Comparison of ENCODE assay signal across 13 mouse cellular contexts in genomic region chr11:118906824-118907470, GRCm38 (mm10). TPM values are rescaled to one million over a fixed set of nuclear protein-coding genes. Genes with fewer than 3 reads are reported as not detected.
A peak's percentile ranks its signal among the peaks of the same experiment; 100 is the strongest.
DNase-seq lines count a peak whose midpoint lies in the region; ATAC-seq and TF ChIP-seq lines count a peak whose summit lies in the region.
"Had no signal": no experiment of that assay in that cellular context is flagged by ENCODE, and none has a peak within 500 bp of the region (broad histone marks: within the 10 kb centered on the region; RNA-seq: fewer than 3 reads in every experiment).

No protein-coding gene starts in this region.

- peaks cover 84% of the 10 kb centered on the region for H3K27me3 ChIP-seq in kidney, embryonic 15.5 days
- H3K27me3 ChIP-seq in embryonic facial prominence, embryonic 13.5 days, result peaks cover 75% of the 10 kb centered on the region
- no peaks in the 10 kb centered on the region for H3K27me3 ChIP-seq in hindbrain, postnatal 0 days (ENCODE audit: insufficient read depth, low read length)
- peaks cover 46% of the 10 kb centered on the region for H3K27me3 ChIP-seq in neural tube, embryonic 12.5 days (replicated peaks)
- peaks cover 60% of the 10 kb centered on the region for H3K27me3 ChIP-seq in liver, postnatal 0 days (ENCODE audit: insufficient read depth, low read length)

- DNase-seq in kidney, postnatal 36 days, result no peak
- peak; percentile 47 for DNase-seq in hindbrain, postnatal 0 days (ENCODE audit: low spot score)
- DNase-seq in thymus, postnatal 4 days, result no peak
- DNase-seq in liver, postnatal 0 days, result no peak
- DNase-seq in heart, postnatal 4 days, result no peak
- DNase-seq: kidney, adult 9 months had no signal

- TF ChIP-seq CTCF in hindbrain, postnatal 0 days (IDR thresholded peaks at IDR 0.05; ENCODE audit: low read depth), result no peak
- TF ChIP-seq CTCF in liver, postnatal 0 days (IDR thresholded peaks at IDR 0.05; ENCODE audit: low read depth), result no peak

- no peak overlapping the region for H3K9ac ChIP-seq in kidney, embryonic 15.5 days
- no peak overlapping the region for H3K9ac ChIP-seq in embryonic facial prominence, embryonic 13.5 days
- H3K9ac ChIP-seq in hindbrain, postnatal 0 days (replicated peaks; ENCODE audit: low read length), result peak overlapping the region; percentile 88
- peak overlapping the region; percentile 85 for H3K9ac ChIP-seq in neural tube, embryonic 12.5 days
- H3K9ac ChIP-seq in liver, postnatal 0 days (replicated peaks), result no peak overlapping the region
- H3K9ac ChIP-seq: liver, embryonic 14.5 days had no signal

- H3K4me1 ChIP-seq in kidney, embryonic 15.5 days, result peaks cover 37% of the 10 kb centered on the region
- H3K4me1 ChIP-seq in embryonic facial prominence, embryonic 13.5 days, result peaks cover 32% of the 10 kb centered on the region
- H3K4me1 ChIP-seq in hindbrain, postnatal 0 days (ENCODE audit: insufficient read depth, low read length), result peaks cover 13% of the 10 kb centered on the region; the same call in 1 of the 2 replicates
- H3K4me1 ChIP-seq in neural tube, embryonic 12.5 days, result peaks cover 59% of the 10 kb centered on the region
- H3K4me1 ChIP-seq in liver, postnatal 0 days (ENCODE audit: insufficient read depth), result no peaks in the 10 kb centered on the region

- H3K36me3 ChIP-seq in kidney, embryonic 15.5 days, result no peaks in the 10 kb centered on the region
- no peaks in the 10 kb centered on the region for H3K36me3 ChIP-seq in embryonic facial prominence, embryonic 13.5 days
- no peaks in the 10 kb centered on the region for H3K36me3 ChIP-seq in hindbrain, postnatal 0 days (ENCODE audit: insufficient read depth, low read length)
- H3K36me3 ChIP-seq in neural tube, embryonic 12.5 days, result no peaks in the 10 kb centered on the region
- H3K36me3 ChIP-seq in liver, postnatal 0 days (replicated peaks; ENCODE audit: insufficient read depth, low read length), result no peaks in the 10 kb centered on the region

- peak overlapping the region; percentile 10; the same call in 1 of the 2 replicates for H3K4me3 ChIP-seq in kidney, embryonic 15.5 days (replicated peaks)
- peak overlapping the region; percentile 22 for H3K4me3 ChIP-seq in embryonic facial prominence, embryonic 13.5 days
- H3K4me3 ChIP-seq in hindbrain, postnatal 0 days (ENCODE audit: low read length), result peak overlapping the region; percentile 81
- H3K4me3 ChIP-seq in neural tube, embryonic 12.5 days, result peak overlapping the region; percentile 69
- no peak overlapping the region for H3K4me3 ChIP-seq in liver, postnatal 0 days (ENCODE audit: low read depth, low read length)

- H3K9me3 ChIP-seq in kidney, embryonic 15.5 days (replicated peaks), result no peaks in the 10 kb centered on the region
- H3K9me3 ChIP-seq in embryonic facial prominence, embryonic 13.5 days, result no peaks in the 10 kb centered on the region
- no peaks in the 10 kb centered on the region for H3K9me3 ChIP-seq in hindbrain, postnatal 0 days (ENCODE audit: low read length)
- no peaks in the 10 kb centered on the region for H3K9me3 ChIP-seq in neural tube, embryonic 12.5 days
- no peaks in the 10 kb centered on the region for H3K9me3 ChIP-seq in liver, postnatal 0 days (ENCODE audit: low read length)

- TF ChIP-seq EP300 in liver, postnatal 0 days (IDR thresholded peaks at IDR 0.05; ENCODE audit: low read depth), result no peak

- H3K27ac ChIP-seq in kidney, embryonic 15.5 days, result no peak overlapping the region
- H3K27ac ChIP-seq in embryonic facial prominence, embryonic 13.5 days, result no peak overlapping the region
- peak overlapping the region; percentile 93 for H3K27ac ChIP-seq in hindbrain, postnatal 0 days
- peak overlapping the region; percentile 93 for H3K27ac ChIP-seq in neural tube, embryonic 12.5 days
- no peak overlapping the region for H3K27ac ChIP-seq in liver, postnatal 0 days (ENCODE audit: low read depth)
- H3K27ac ChIP-seq: liver, embryonic 14.5 days had no signal

- H3K4me2 ChIP-seq in kidney, embryonic 15.5 days, result peak overlapping the region; percentile 75
- H3K4me2 ChIP-seq in embryonic facial prominence, embryonic 13.5 days, result peak overlapping the region; percentile 99
- peak overlapping the region; percentile 83 for H3K4me2 ChIP-seq in hindbrain, postnatal 0 days (ENCODE audit: low read depth, low read length)
- peak overlapping the region; percentile 72 for H3K4me2 ChIP-seq in neural tube, embryonic 12.5 days (replicated peaks)
- H3K4me2 ChIP-seq in liver, postnatal 0 days (ENCODE audit: low read depth, low read length), result no peak overlapping the region

- WGBS in kidney, embryonic 15.5 days, result 5% methylated on average over 23 of the region's 23 CpGs
- 6% methylated on average over 21 of the region's 23 CpGs for WGBS in embryonic facial prominence, embryonic 13.5 days
- WGBS in hindbrain, postnatal 0 days, result 7% methylated on average over 21 of the region's 23 CpGs
- WGBS in neural tube, embryonic 12.5 days, result 9% methylated on average over 23 of the region's 23 CpGs
- 9% methylated on average over 22 of the region's 23 CpGs for WGBS in liver, postnatal 0 days (ENCODE audit: insufficient replicate concordance)

- ATAC-seq in kidney, embryonic 15.5 days (replicated peaks; ENCODE audit: low FRiP score), result no peak
- ATAC-seq in embryonic facial prominence, embryonic 13.5 days (ENCODE audit: insufficient number of reproducible peaks, insufficient read depth, low FRiP score, low TSS enrichment, low read depth), result no peak
- ATAC-seq in hindbrain, postnatal 0 days, result no peak
- no peak for ATAC-seq in neural tube, embryonic 12.5 days (ENCODE audit: low FRiP score, low read depth)
- ATAC-seq in liver, postnatal 0 days, result no peak

RNA-seq across cellular contexts. Expression of gene Rbfox3, which starts 4.5 kb away (rescaled TPM):
- polyA plus RNA-seq in kidney, embryonic 15.5 days (2015; fragmentation: Nextera tagmentation; extraction: Ambion mirVana), result 0.32 and 0.79 TPM in 2 replicates
- polyA plus RNA-seq in embryonic facial prominence, embryonic 13.5 days (2015; fragmentation: Nextera tagmentation; extraction: Ambion mirVana), result 1.5 TPM in 2 replicates
- 50.0 and 52.6 TPM in 2 replicates for total RNA-seq in hindbrain, postnatal 0 days (2014; rRNA removed)
- polyA plus RNA-seq in hindbrain, postnatal 0 days (2015; fragmentation: Nextera tagmentation; extraction: Ambion mirVana), result 75.5 and 76.8 TPM in 2 replicates
- polyA plus RNA-seq in neural tube, embryonic 12.5 days (2016; fragmentation: Nextera tagmentation; extraction: Ambion mirVana), result 44.8 and 52.6 TPM in 2 replicates
- polyA plus RNA-seq in liver, postnatal 0 days (2015; fragmentation: Nextera tagmentation; extraction: Ambion mirVana), result 0.72 and 0.73 TPM in 2 replicates
- under 1 TPM; 0.09 to 0.12 TPM for total RNA-seq in heart, postnatal 4 days (2021)
- total RNA-seq: common myeloid progenitor, adult 5-6 weeks; granulocyte monocyte progenitor cell, adult 5-6 weeks had no signal
- polyA plus RNA-seq: C2C12 had no signal

Comparison
In these comparisons a context has a peak if more than half of its experiments do, and no peak if none do; other contexts are left out.
1. H3K27ac ChIP-seq: peak in hindbrain, postnatal 0 days (single experiment) and neural tube, embryonic 12.5 days (single experiment); none in kidney, embryonic 15.5 days (single experiment), embryonic facial prominence, embryonic 13.5 days (single experiment) and liver, postnatal 0 days (single experiment).
2. H3K9ac ChIP-seq: peak in hindbrain, postnatal 0 days (single experiment) and neural tube, embryonic 12.5 days (single experiment); none in kidney, embryonic 15.5 days (single experiment), embryonic facial prominence, embryonic 13.5 days (single experiment) and liver, postnatal 0 days (single experiment).
3. RNA of gene Rbfox3, which starts 4.5 kb away (polyA plus RNA-seq): 75.5 to 76.8 TPM in hindbrain, postnatal 0 days and 44.8 to 52.6 TPM in neural tube, embryonic 12.5 days; 1.5 TPM in embryonic facial prominence, embryonic 13.5 days, 0.32 to 0.79 TPM in kidney, embryonic 15.5 days and 0.72 to 0.73 TPM in liver, postnatal 0 days; every median in the first group is over 10 times any median in the second.